Mouse (Mus musculus) lung, postnatal 0 days (tissue): ENCODE measurements around the gene Gpr37.

Source experiments
- CTCF ChIP-seq: IDR thresholded peaks from 2 replicates; pipeline ENCODE4 v1.5.1; 2016; ENCODE audit warnings: antibody characterized with exemption, mild to moderate bottlenecking
- EP300 ChIP-seq: IDR thresholded peaks from 2 replicates; pipeline ENCODE4 v1.6.1; 2016; ENCODE audit warnings: antibody characterized with exemption, mild to moderate bottlenecking, control low read depth

- TF ChIP-seq CTCF (no peak), EP300 (no peak)
These were observed 20.4 kb downstream of the Gpr37 start for GRCm38 (mm10) chr6:25670150-25670549.
